Mouse (Mus musculus) neural tube, embryonic 14.5 days (tissue): Measurements from ENCODE around the gene Gm8024. TPM values are rescaled to one million over a fixed set of nuclear protein-coding genes. Genes with fewer than 3 reads are reported as not detected.
"Not testable (repeated sequence)": the region's sequence is repeated elsewhere in the genome, so short reads cannot be mapped to it uniquely, and the experiment has no call there.

ENCODE experiments used
- ATAC-seq: fragments of 200-750 bp; cut with Nextera tagmentation; 2 replicates; pipeline ENCODE4 v1.8.0; 2017; ENCODE audit warnings: low read depth, mild to moderate bottlenecking, moderate TSS enrichment, moderate library complexity
- H3K27ac ChIP-seq: fragments of 300-500 bp; sonication (generic); 2 replicates; pipeline ENCODE4 v1.5.1; 2014; ENCODE audit warnings: low read depth, mild to moderate bottlenecking, control low read depth, low read length, moderate library complexity, mixed read lengths
- H3K27me3 ChIP-seq: fragments of 300-500 bp; sonication (generic); 2 replicates; pipeline ENCODE4 v1.6.1; 2014; ENCODE audit warnings: low read length; ENCODE audit not compliant: control insufficient read depth, insufficient read depth
- H3K36me3 ChIP-seq: fragments of 300-500 bp; sonication (generic); 2 replicates; pipeline ENCODE4 v1.6.1; 2014; ENCODE audit warnings: low read length, mixed read lengths; ENCODE audit not compliant: control insufficient read depth, insufficient read depth
- H3K4me1 ChIP-seq: fragments of 300-500 bp; sonication (generic); 2 replicates; pipeline ENCODE4 v1.6.1; 2014; ENCODE audit warnings: low read length; ENCODE audit not compliant: control insufficient read depth, insufficient read depth
- H3K4me2 ChIP-seq: fragments of 300-500 bp; sonication (generic); 2 replicates; pipeline ENCODE4 v1.6.1; 2014; ENCODE audit warnings: mild to moderate bottlenecking, low read depth, low read length, control low read depth
- H3K4me3 ChIP-seq: fragments of 300-500 bp; sonication (generic); 2 replicates; pipeline ENCODE4 v1.5.1; 2014; ENCODE audit warnings: low read depth, low read length, control low read depth, mixed read lengths
- H3K9ac ChIP-seq: fragments of 300-500 bp; sonication (generic); replicated peaks from 2 replicates; pipeline ENCODE4 v1.6.1; 2014; ENCODE audit warnings: low read depth, mild to moderate bottlenecking, control low read depth, low read length, mixed read lengths
- H3K9me3 ChIP-seq: fragments of 300-500 bp; sonication (generic); 2 replicates; pipeline ENCODE4 v1.6.1; 2016; ENCODE audit warnings: low read length; ENCODE audit not compliant: control insufficient read depth
- WGBS: fragments of 180-500 bp; shearing (Covaris S2); extraction: QIAGEN DNeasy Blood & Tissue Kit; methylation state at CpG from one replicate; pipeline ENCODE4 v1.1.7; 2014; 5-methylcytosine and 5-hydroxymethylcytosine counted together
- polyA plus RNA-seq: library from polyadenylated mRNA; unstranded; fragments of >200 nt; fragmentation: Nextera tagmentation; extraction: Ambion mirVana; gene quantifications from 2 replicates; pipeline ENCODE4 v1.2.1, GENCODE M21; 2014

Gene Gm8024
- not detected in 2 replicates for polyA plus RNA-seq

DNA sequence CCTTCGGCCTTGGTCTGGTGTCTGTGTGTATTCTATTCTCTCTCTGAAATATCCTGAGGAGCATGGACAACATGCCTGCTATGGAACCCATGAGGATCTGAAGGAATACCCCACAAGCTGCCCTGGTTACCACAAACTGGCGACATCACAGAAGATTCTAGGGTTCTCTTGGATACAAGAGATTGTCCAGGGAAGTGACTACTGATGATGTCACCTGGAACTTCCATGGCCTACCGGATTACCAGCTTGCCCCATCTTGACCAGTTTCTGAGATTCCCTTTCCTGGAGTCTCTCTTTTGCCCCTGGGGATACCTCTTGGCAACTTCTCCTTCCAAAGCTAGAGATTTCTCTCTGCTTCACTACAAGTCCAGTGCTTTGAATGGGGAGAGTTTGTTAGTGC is at the start of gene Gm8024:
Gene Gm8024 (minus strand): TSS at position 101 of the 400 bp plus-strand sequence.
- not testable (repeated sequence) for H3K4me2 ChIP-seq, H3K9ac ChIP-seq, H3K4me3 ChIP-seq, H3K36me3 ChIP-seq, ATAC-seq, H3K4me1 ChIP-seq, H3K27me3 ChIP-seq, H3K9me3 ChIP-seq, H3K27ac ChIP-seq
- 100% methylated on average over 1 of the region's 3 CpGs for WGBS

DNA sequence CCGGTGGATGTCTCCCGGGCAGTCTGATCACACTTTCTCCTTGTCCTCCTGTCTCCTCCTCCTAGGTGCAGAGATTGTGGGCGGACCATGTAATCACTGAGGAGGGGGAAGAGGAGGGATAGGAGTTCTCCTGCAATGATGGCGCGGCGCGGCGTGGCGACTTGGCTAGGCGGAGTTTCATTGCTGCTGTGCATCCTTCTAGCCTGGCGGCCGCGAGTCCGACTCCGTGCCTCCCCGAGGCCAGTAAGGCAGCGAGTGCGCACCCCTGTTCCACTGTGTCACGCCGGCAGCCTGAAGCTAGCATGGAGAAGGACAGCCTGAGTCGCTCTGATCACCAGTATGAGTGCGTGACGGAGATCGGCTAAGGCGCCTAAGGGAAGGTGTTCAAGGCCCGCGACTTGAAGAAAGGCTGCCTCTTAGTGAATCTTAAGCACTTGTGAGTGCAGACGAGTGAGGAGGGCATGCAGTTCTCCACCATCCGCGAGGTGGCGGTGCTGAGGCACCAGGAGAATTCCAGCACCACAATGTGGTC is 19.2 kb upstream of the Gm8024 start:
- 8% methylated on average over 25 of the region's 31 CpGs for WGBS
- H3K4me1 ChIP-seq, H3K9ac ChIP-seq, H3K9me3 ChIP-seq, H3K4me2 ChIP-seq, H3K36me3 ChIP-seq, H3K27ac ChIP-seq, H3K4me3 ChIP-seq, H3K27me3 ChIP-seq: not testable (repeated sequence)
- peak; percentile 77 for ATAC-seq

DNA sequence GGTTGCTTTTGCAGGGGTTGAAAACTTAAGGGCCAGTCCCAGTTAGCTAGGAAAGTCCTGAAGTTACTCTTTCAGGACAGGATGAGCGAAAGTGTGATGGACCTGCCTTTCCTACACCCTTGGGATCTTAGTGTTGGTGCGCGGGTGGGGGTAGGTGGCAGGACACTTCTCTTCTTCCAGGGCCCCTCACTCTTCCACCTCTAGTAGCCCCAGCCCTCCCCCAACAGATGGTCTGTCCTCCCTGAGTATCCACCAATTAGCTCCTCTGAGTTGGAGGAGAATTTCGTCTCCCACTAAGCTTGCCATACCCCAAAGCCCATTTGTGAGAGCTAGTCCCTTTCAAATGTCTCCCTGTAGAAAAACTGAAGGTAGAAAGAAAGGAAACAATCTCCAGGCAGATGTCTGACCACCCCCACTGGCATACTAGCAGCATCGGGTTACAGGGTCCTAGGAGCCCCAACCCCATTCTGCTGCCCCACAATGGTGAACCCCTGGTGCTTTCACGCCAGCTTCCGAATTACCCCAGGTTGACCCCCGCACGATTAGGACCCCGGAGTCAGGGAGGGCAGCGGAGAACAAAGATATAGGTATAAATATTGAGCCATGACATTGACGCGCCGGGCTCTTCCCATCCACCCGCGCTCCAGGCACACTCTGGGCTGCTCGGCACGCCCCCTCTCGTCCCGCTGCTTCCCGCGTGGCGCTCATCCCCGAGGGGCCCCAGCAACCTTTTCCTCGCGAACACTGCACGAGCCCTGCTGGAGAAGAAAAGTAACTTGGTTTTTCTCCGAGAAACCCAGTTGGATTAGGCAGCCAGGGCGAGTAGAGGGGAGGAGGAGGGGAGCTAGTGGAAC is 18.5 kb upstream of the Gm8024 start:
- not testable (repeated sequence) for H3K4me2 ChIP-seq, H3K4me3 ChIP-seq, H3K27me3 ChIP-seq, H3K9me3 ChIP-seq, H3K27ac ChIP-seq, H3K36me3 ChIP-seq, H3K4me1 ChIP-seq, H3K9ac ChIP-seq
- WGBS = 22% methylated on average over 18 of the region's 29 CpGs
- ATAC-seq = peak; percentile 82

- not testable (repeated sequence) for H3K9me3 ChIP-seq, H3K27ac ChIP-seq, H3K4me2 ChIP-seq, H3K27me3 ChIP-seq, H3K36me3 ChIP-seq, ATAC-seq, H3K4me3 ChIP-seq, H3K9ac ChIP-seq, H3K4me1 ChIP-seq
- WGBS = 90% methylated on average over 2 of the region's 3 CpGs
These were observed 21.8 kb downstream of the Gm8024 start, which contains the start of gene Gm8020 for GRCm38 (mm10) chr14:42502249-42502648. Gm8020 (minus strand) TSS chr14:42502349.

Other genes with a start within 250 kb of the Gm8024 start
- gene Gm9611, start 226.9 kb downstream of the Gm8024 start, polyA plus RNA-seq = not detected in 2 replicates
- gene Gm7995, start 214.1 kb downstream of the Gm8024 start, polyA plus RNA-seq = not detected in 2 replicates
- not detected in 2 replicates for gene Gm8005, start 84.6 kb downstream of the Gm8024 start, polyA plus RNA-seq
- not detected in 2 replicates for gene Gm8011, start 60.4 kb downstream of the Gm8024 start, polyA plus RNA-seq
- gene Gm8020, start 21.9 kb downstream of the Gm8024 start, polyA plus RNA-seq = not detected in 2 replicates
- gene Gm17124, start 75.6 kb upstream of the Gm8024 start, polyA plus RNA-seq = not detected in 2 replicates
- gene Gm3633, start 117.6 kb upstream of the Gm8024 start, polyA plus RNA-seq = not detected in 2 replicates
- not detected in 2 replicates for gene Gm10378, start 131.7 kb upstream of the Gm8024 start, polyA plus RNA-seq
- gene Gm3015, start 244.5 kb upstream of the Gm8024 start, polyA plus RNA-seq = not detected in 2 replicates